Mouse (Mus musculus): ENCODE measurements around the gene Klhl7. TPM values are rescaled to one million over a fixed set of nuclear protein-coding genes. Genes with fewer than 3 reads are reported as not detected.

Gene Klhl7
- 29.9 and 35.1 TPM in 2 replicates for total RNA-seq (2014; fragmentation: Nextera tagmentation)
- total RNA-seq (2017), result 24.3 and 27.5 TPM in 2 replicates
- 1.8 and 1.9 TPM in 2 replicates for polyA plus RNA-seq (2012)

DNA sequence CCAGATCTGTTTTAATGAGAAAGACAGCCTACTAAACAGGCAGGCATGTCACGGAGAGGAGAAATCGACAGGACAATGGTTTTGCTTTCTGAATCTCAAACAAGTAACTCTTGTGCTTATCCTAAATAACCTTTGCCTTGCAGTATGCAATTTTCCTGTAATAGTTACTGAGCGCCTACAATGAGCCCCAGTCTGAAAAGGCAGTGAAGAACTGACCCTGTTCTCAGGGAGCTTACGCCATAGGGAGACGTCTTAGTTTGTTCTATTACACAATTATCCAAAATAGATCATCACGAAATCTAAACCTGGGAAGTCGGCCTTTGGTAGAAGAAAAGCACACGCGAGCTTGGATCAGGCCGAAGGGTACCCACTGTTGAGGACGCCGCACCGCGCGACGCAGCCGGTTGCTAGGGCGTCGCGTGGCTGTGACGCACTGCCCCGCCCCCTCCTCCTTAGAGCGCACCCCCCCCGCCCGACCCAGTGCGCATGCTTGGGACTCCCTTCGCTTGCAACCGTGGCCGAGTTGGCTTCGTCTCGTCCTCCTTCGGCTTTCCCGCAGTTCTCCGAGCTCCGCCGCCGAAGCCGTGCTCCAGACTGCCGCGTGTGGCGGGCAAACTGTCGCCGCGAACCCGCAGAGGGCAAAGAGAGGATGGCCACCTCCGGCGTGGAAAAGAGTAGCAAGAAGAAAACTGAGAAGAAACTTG is at the start of gene Klhl7:
Gene Klhl7, plus strand, starts transcription at position 500 of the 704 bp plus-strand sequence.
- H3K9me3 ChIP-seq (replicated peaks), result no peaks in the 10 kb centered on the region

GRCm38 (mm10) chr5:24051755-24052675 is 48.4 kb upstream of the Klhl7 start:
- DNase-seq (ENCODE audit: low spot score) (no peak), ATAC-seq (ENCODE audit: extremely low read depth, insufficient number of reproducible peaks, low FRiP score, poor library complexity, severe bottlenecking) (no peak)
- Histone ChIP-seq H3K27me3 (ENCODE audit: insufficient read depth, low read length) (peaks cover 9% of the 10 kb centered on the region), H3K9me3 (replicated peaks) (no peaks in the 10 kb centered on the region), H3K36me3 (replicated peaks) (no peaks in the 10 kb centered on the region), H3K4me1 (ENCODE audit: insufficient read depth, low read depth, low read length) (no peaks in the 10 kb centered on the region; the same call in 1 of the 2 replicates), H3K4me3 (ENCODE audit: low read depth, low read length) (no peak overlapping the region)
- TF ChIP-seq POLR2AphosphoS5 (IDR thresholded peaks at IDR 0.05; ENCODE audit: insufficient replicate concordance, low read depth, low read length), result no peak
- no peak for TF ChIP-seq GATA1 (IDR thresholded peaks at IDR 0.05; ENCODE audit: borderline replicate concordance, low read length)
- no peak for TF ChIP-seq CTCF (IDR thresholded peaks at IDR 0.05; ENCODE audit: low read depth, low read length)
- no peak for TF ChIP-seq GATA2 (IDR thresholded peaks at IDR 0.05; ENCODE audit: borderline replicate concordance, low read depth, low read length)
- TF ChIP-seq TAL1 (conservative IDR thresholded peaks at IDR 0.05; ENCODE audit: low read depth, low read length), result no peak

More for the DNA sequence above, at the start of gene Klhl7:
- TF ChIP-seq GATA1 (IDR thresholded peaks at IDR 0.05; ENCODE audit: borderline replicate concordance, low read length) (no peak), POLR2AphosphoS5 (IDR thresholded peaks at IDR 0.05; ENCODE audit: insufficient replicate concordance, low read depth, low read length) (no peak)
- ATAC-seq (ENCODE audit: extremely low read depth, insufficient number of reproducible peaks, low FRiP score, poor library complexity, severe bottlenecking), result peak; percentile 60
- peak within 1 kb of the TSS; percentile 80 for H3K4me3 ChIP-seq (ENCODE audit: low read depth, low read length)
- peaks cover 7% of the 10 kb centered on the region for H3K36me3 ChIP-seq (replicated peaks)
- peaks cover 4% of the 10 kb centered on the region; the same call in 1 of the 2 replicates for H3K27me3 ChIP-seq (ENCODE audit: insufficient read depth, low read length)
- peaks cover 15% of the 10 kb centered on the region for H3K4me1 ChIP-seq (ENCODE audit: insufficient read depth, low read depth, low read length)
- DNase-seq (ENCODE audit: low spot score), result peak; percentile 88

DNA sequence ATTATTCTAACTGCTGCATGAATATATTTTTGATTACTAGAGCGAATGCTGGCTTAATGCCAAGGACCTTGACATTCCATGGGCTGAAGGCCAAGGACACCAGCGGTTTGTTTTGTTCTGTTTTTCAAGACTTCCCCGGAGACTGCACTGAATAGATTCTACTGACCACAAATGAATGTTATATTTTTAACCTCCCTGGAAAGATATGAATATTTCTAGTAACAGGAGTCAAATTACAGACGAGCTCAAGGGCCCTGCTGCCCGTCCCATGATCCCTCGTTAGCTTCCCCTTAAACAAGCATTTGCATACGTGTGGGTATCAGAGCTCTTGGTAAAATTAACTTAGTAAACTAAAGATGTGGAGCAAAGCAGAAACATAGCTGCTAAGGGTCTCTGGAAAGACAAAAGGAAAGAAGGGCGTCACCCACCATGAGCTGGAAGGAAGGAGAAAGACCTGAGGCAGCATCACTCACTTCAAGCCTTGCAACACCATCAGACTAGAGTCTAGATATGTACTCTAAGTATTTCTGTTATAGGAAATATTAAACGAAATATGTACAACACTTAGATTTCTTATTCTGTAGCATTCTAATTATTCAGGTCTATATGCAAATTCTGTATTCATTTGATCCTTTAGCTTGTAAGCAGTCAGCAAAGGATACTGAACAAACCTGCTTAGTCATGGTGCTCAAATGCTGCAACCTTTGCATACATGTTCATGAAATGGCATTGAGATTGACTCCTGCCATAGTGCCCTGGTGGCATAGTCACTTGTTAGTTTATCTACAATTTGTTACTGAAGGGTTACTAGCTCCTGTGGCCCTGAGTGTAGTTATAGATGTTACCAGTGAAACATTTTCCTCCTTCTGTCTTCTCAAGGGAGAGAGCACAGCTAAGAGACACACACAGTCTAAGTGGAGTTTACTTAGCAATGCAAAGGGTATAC is 46.9 kb upstream of the Klhl7 start:
- ATAC-seq (ENCODE audit: extremely low read depth, insufficient number of reproducible peaks, low FRiP score, poor library complexity, severe bottlenecking) (no peak), DNase-seq (ENCODE audit: low spot score) (no peak)
- peaks cover 5% of the 10 kb centered on the region for H3K27me3 ChIP-seq (ENCODE audit: insufficient read depth, low read length)
- TF ChIP-seq GATA1 (IDR thresholded peaks at IDR 0.05; ENCODE audit: borderline replicate concordance, low read length) (no peak), TAL1 (conservative IDR thresholded peaks at IDR 0.05; ENCODE audit: low read depth, low read length) (no peak), GATA2 (IDR thresholded peaks at IDR 0.05; ENCODE audit: borderline replicate concordance, low read depth, low read length) (no peak), CTCF (IDR thresholded peaks at IDR 0.05; ENCODE audit: low read depth, low read length) (no peak), POLR2AphosphoS5 (IDR thresholded peaks at IDR 0.05; ENCODE audit: insufficient replicate concordance, low read depth, low read length) (no peak)
- no peaks in the 10 kb centered on the region for H3K9me3 ChIP-seq (replicated peaks)
- H3K4me3 ChIP-seq (ENCODE audit: low read depth, low read length), result no peak overlapping the region
- no peaks in the 10 kb centered on the region for H3K36me3 ChIP-seq (replicated peaks)
- no peaks in the 10 kb centered on the region; the same call in 1 of the 2 replicates for H3K4me1 ChIP-seq (ENCODE audit: insufficient read depth, low read depth, low read length)

DNA sequence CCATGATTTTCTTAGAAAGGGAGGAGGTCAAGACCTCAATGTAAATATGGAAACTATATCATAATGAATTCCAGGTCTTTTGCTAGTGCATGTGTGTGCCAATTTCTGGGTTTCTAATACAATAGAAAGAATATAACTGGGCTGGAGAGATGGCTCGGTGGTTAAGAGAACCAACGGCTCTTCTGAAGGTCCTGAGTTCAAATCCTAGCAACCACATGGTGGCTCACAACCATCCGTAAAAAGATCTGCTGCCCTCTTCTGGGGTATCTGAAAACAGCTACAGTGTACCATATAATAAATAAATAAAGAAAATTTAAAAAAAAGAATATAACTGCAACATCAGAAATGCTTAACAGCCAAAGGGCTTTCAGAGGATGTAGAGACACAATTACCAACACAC is 46.0 kb upstream of the Klhl7 start:
- TF ChIP-seq GATA1 (IDR thresholded peaks at IDR 0.05; ENCODE audit: borderline replicate concordance, low read length) (no peak), GATA2 (IDR thresholded peaks at IDR 0.05; ENCODE audit: borderline replicate concordance, low read depth, low read length) (no peak), TAL1 (conservative IDR thresholded peaks at IDR 0.05; ENCODE audit: low read depth, low read length) (no peak), CTCF (IDR thresholded peaks at IDR 0.05; ENCODE audit: low read depth, low read length) (no peak), POLR2AphosphoS5 (IDR thresholded peaks at IDR 0.05; ENCODE audit: insufficient replicate concordance, low read depth, low read length) (no peak)
- Histone ChIP-seq H3K4me1 (ENCODE audit: insufficient read depth, low read depth, low read length) (no peaks in the 10 kb centered on the region; the same call in 1 of the 2 replicates), H3K4me3 (ENCODE audit: low read depth, low read length) (no peak overlapping the region), H3K9me3 (replicated peaks) (no peaks in the 10 kb centered on the region), H3K27me3 (ENCODE audit: insufficient read depth, low read length) (peaks cover 5% of the 10 kb centered on the region), H3K36me3 (replicated peaks) (no peaks in the 10 kb centered on the region)
- DNase-seq (ENCODE audit: low spot score) (no peak), ATAC-seq (ENCODE audit: extremely low read depth, insufficient number of reproducible peaks, low FRiP score, poor library complexity, severe bottlenecking) (no peak)

DNA sequence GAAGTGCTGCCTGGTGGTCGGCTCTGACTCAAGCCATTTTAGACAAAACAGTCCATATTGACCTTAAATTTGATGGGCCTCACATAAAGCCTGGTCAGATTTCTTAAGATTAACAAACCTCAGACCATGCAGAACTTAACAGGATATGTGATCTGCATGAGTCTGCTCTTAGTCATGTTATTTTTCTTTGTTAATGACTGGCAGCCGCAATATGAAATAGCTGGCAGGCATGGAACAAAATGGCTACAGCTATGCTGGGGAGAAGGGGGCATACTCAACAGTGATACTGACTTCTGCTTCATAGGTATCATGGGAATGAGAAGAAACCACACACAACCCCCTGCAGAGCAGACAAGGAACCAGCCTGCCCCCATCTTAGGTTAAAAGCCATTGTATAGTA is 43.5 kb upstream of the Klhl7 start:
- no peak for ATAC-seq (ENCODE audit: extremely low read depth, insufficient number of reproducible peaks, low FRiP score, poor library complexity, severe bottlenecking)
- TF ChIP-seq GATA1 (IDR thresholded peaks at IDR 0.05; ENCODE audit: borderline replicate concordance, low read length), result no peak
- TF ChIP-seq TAL1 (conservative IDR thresholded peaks at IDR 0.05; ENCODE audit: low read depth, low read length), result no peak
- TF ChIP-seq CTCF (IDR thresholded peaks at IDR 0.05; ENCODE audit: low read depth, low read length), result no peak
- no peak for TF ChIP-seq GATA2 (IDR thresholded peaks at IDR 0.05; ENCODE audit: borderline replicate concordance, low read depth, low read length)
- no peak for TF ChIP-seq POLR2AphosphoS5 (IDR thresholded peaks at IDR 0.05; ENCODE audit: insufficient replicate concordance, low read depth, low read length)
- no peak for DNase-seq (ENCODE audit: low spot score)

More for the DNA sequence above, 43.5 kb upstream of the Klhl7 start:
- no peaks in the 10 kb centered on the region; the same call in 1 of the 2 replicates for H3K4me1 ChIP-seq (ENCODE audit: insufficient read depth, low read depth, low read length)
- no peaks in the 10 kb centered on the region for H3K9me3 ChIP-seq (replicated peaks)
- H3K27me3 ChIP-seq (ENCODE audit: insufficient read depth, low read length), result peaks cover 5% of the 10 kb centered on the region
- no peaks in the 10 kb centered on the region for H3K36me3 ChIP-seq (replicated peaks)
- H3K4me3 ChIP-seq (ENCODE audit: low read depth, low read length), result no peak overlapping the region
